Mouse (Mus musculus) spleen, adult 2 months (tissue): ENCODE data around the gene Prex1. TPM values are rescaled to one million over a fixed set of nuclear protein-coding genes. Genes with fewer than 3 reads are reported as not detected.
A peak's percentile ranks its signal among the peaks of the same experiment; 100 is the strongest.
"Not testable (repeated sequence)": the region's sequence is repeated elsewhere in the genome, so short reads cannot be mapped to it uniquely, and the experiment has no call there.

Experiments
- DNase-seq, 2 experiments: peaks; one replicate each; pipeline versions ENCODE4 v3.0.0 to v3.0.0-alpha.2; 2012 to 2021; ENCODE audit warnings: low spot score in 2 of 2, low read depth in 1 of 2
- H3K27ac ChIP-seq: fragments of 200-500 bp; 2 replicates; pipeline ENCODE4 v1.5.1; 2012; ENCODE audit warnings: low read length, inconsistent platforms; ENCODE audit not compliant: insufficient read depth
- H3K27me3 ChIP-seq: fragments of 200-500 bp; 2 replicates; pipeline ENCODE4 v1.6.1; 2012; ENCODE audit warnings: mild to moderate bottlenecking, moderate library complexity, low read length, inconsistent platforms; ENCODE audit not compliant: control insufficient read depth, insufficient read depth
- H3K36me3 ChIP-seq: fragments of 200-500 bp; 2 replicates; pipeline ENCODE4 v1.6.1; 2012; ENCODE audit warnings: mild to moderate bottlenecking, low read length, inconsistent platforms; ENCODE audit not compliant: control insufficient read depth, insufficient read depth
- H3K4me1 ChIP-seq: fragments of 200-500 bp; 2 replicates; pipeline ENCODE4 v1.6.1; 2011; ENCODE audit warnings: inconsistent platforms; ENCODE audit not compliant: control insufficient read depth, insufficient read depth, insufficient read length
- H3K4me3 ChIP-seq: fragments of 200-500 bp; 2 replicates; pipeline ENCODE4 v1.5.1; 2011; ENCODE audit warnings: mild to moderate bottlenecking, inconsistent platforms; ENCODE audit not compliant: insufficient read depth, insufficient read length; ENCODE audit errors: extremely low read depth
- CTCF ChIP-seq: fragments of 200-500 bp; IDR thresholded peaks from 2 replicates; pipeline ENCODE4 v1.5.1; 2011; ENCODE audit warnings: mild to moderate bottlenecking, inconsistent platforms; ENCODE audit not compliant: insufficient read depth, insufficient read length, insufficient replicate concordance; ENCODE audit errors: extremely low read depth
- POLR2A ChIP-seq: fragments of 200-500 bp; IDR thresholded peaks from 2 replicates; pipeline ENCODE4 v1.6.1; 2011; ENCODE audit warnings: low read depth, low read length, inconsistent platforms
- WGBS: fragments of 180-500 bp; shearing (Covaris S2); methylation state at CpG from one replicate; pipeline ENCODE4 v1.1.7; 2018; 5-methylcytosine and 5-hydroxymethylcytosine counted together
- polyA plus RNA-seq: library from polyadenylated mRNA; depleted of rRNA; stranded (reverse); fragments of >200 nt; gene quantifications from 2 replicates; pipeline ENCODE4 v1.2.3, GENCODE M21; 2012; rRNA removed

The Prex1 gene
- 123 and 154 TPM in 2 replicates for polyA plus RNA-seq

DNA sequence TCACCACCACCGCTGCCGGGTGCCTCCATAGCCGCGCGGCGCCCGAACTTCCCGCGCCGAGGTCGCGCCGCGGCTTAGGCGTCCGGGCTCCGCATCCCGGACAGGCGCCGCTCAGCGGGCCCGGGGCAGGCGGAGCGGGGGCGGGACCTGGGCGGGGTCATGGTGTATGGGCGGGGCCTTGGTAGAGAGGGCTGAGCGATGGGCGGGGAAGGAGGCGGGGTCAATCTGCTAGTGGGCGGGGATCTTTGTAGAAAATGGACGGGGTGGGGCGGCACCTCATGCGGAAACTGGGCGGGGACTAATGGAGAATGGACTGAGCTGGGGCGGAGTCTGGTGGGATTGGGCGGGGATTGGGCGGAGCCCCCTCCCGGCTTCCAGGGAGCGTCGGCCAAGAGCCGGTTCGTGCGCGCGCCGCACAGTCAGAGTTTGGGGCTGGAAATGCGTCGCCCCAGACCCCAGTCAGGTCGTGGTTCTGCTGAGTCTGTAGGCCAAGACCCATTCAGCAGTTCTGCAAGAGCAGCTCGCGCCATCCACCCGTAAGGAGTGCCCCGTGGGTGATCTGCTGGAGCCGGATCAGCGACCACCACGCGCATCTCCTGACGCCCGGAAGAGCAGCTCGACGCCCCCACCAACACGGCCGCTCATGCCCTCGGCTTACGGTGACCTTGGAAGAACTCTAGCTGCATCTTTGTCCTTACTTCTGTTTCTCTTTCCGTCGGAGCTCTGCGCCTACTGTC, at the start of gene Prex1:
TSS of gene Prex1 (minus strand) at position 143 of the 737 bp plus-strand sequence.
- Histone ChIP-seq H3K27me3 (no peaks in the 10 kb centered on the region), H3K27ac (peak within 1 kb of the TSS; percentile 74), H3K4me1 (peaks cover 37% of the 10 kb centered on the region; the same call in 1 of the 2 replicates), H3K4me3 (peak within 1 kb of the TSS; percentile 77), H3K36me3 (no peaks in the 10 kb centered on the region)
- DNase-seq = peak; percentile 89 to 99
- 1% methylated on average over 66 of the region's 69 CpGs for WGBS
- TF ChIP-seq POLR2A = peak; percentile 65
- no peak for TF ChIP-seq CTCF

DNA sequence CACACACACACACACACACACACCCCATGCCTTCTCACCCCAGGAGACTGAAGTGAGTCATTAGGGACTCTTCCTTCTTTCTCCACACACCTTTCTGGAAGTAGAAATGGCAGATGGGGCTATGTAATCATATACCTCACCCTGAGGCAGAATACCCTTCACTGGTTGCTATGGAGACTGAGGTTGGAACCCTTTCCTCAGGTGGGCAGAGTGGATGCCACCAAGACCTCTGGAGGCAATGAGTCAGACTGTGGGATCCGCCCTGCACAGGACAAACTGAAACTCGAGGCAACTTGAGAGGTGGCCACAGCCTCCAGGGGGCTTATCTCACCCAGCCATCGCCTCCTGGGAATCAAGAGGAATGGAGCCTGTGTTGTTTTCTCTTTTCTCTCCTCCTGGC, 44.3 kb upstream of the Prex1 start:
- no peaks in the 10 kb centered on the region for H3K36me3 ChIP-seq
- peaks cover 3% of the 10 kb centered on the region; the same call in 1 of the 2 replicates for H3K4me1 ChIP-seq
- H3K27ac ChIP-seq = no peak overlapping the region
- no peak overlapping the region for H3K4me3 ChIP-seq
- no peaks in the 10 kb centered on the region for H3K27me3 ChIP-seq
- 28% methylated on average over 3 of the region's 3 CpGs for WGBS
- TF ChIP-seq POLR2A (no peak), CTCF (no peak)
- DNase-seq = no peak

DNA sequence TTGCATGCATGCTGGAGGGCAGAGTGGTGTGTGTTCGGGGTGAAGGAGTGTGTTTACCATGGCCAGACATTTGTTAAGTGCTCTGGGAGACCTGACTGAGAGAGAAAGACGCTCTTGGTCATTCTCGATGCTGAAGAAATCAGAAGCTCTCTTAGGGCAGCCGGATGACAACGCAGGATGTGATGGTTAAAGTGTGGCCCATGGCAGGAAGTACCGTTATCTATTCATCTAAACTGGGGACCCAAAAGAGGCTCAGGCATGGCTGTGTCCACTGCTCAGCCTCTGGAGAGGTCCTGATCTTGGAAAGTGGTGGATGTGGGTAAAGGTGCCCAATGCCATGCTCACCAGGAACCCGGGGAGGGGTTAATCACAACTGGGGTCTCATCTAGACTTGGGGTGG, 41.1 kb upstream of the Prex1 start:
- no peaks in the 10 kb centered on the region for H3K27me3 ChIP-seq
- TF ChIP-seq POLR2A = no peak
- no peak overlapping the region for H3K4me3 ChIP-seq
- no peaks in the 10 kb centered on the region for H3K36me3 ChIP-seq
- 34% methylated on average over 7 of the region's 7 CpGs for WGBS
- peaks cover 3% of the 10 kb centered on the region; the same call in 1 of the 2 replicates for H3K4me1 ChIP-seq
- no peak overlapping the region for H3K27ac ChIP-seq
- DNase-seq = no peak

DNA sequence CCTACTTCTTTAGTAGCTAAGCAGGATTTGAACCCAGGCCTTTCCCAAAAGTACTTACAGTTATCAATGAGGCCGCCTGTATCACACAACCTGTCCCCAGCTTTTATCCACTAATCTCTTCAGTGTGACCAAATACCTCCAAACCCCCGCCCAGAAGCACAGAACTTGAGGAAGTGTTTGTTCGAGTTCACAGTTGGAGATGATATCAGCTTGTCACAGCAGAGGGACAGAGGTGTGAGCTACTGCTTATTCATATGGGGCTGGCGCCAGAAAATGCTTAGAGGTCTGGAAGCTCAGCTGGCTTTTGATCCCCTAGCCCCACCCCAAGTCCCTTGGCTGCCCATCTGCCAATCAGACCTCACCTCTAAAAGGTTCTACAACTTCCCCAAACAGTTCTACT, 40.6 kb upstream of the Prex1 start:
- Histone ChIP-seq H3K4me1 (peaks cover 3% of the 10 kb centered on the region; the same call in 1 of the 2 replicates), H3K4me3 (no peak overlapping the region), H3K36me3 (no peaks in the 10 kb centered on the region), H3K27ac (no peak overlapping the region), H3K27me3 (no peaks in the 10 kb centered on the region)
- 45% methylated on average over 4 of the region's 4 CpGs for WGBS
- TF ChIP-seq POLR2A (no peak), CTCF (no peak)
- DNase-seq = no peak

DNA sequence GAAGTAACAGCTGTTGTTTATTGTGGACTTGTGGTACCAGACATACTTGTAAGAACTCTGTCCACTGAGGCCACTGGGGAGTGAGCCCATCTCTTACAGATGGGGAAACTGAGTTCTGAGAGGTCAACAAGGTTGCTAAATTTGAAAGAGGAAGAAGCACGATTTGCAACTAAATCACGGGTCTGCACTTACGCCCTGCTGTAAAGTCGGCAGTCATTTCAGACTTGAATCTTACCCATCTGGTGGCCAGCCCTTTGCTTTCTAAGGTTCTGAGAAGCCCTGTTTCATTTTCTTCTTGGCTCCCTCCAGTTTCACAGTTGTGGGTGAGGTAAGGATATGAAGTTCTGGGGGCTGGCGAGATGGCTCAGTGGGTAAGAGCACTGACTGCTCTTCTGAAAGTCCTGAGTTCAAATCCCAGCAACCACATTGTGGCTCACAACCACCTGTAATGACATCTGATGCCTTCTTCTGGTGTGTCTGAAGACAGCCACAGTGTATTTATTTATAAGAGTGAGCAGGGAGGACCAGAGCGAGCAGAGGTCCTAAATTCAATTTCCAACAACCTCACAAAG, 37.1 kb upstream of the Prex1 start:
- Histone ChIP-seq H3K36me3 (no peaks in the 10 kb centered on the region), H3K4me1 (peaks cover 10% of the 10 kb centered on the region; the same call in 1 of the 2 replicates), H3K27me3 (no peaks in the 10 kb centered on the region), H3K27ac (no peak overlapping the region), H3K4me3 (no peak overlapping the region)
- no peak for TF ChIP-seq POLR2A
- no peak for TF ChIP-seq CTCF
- 51% methylated on average over 6 of the region's 6 CpGs for WGBS
- no peak for DNase-seq

DNA sequence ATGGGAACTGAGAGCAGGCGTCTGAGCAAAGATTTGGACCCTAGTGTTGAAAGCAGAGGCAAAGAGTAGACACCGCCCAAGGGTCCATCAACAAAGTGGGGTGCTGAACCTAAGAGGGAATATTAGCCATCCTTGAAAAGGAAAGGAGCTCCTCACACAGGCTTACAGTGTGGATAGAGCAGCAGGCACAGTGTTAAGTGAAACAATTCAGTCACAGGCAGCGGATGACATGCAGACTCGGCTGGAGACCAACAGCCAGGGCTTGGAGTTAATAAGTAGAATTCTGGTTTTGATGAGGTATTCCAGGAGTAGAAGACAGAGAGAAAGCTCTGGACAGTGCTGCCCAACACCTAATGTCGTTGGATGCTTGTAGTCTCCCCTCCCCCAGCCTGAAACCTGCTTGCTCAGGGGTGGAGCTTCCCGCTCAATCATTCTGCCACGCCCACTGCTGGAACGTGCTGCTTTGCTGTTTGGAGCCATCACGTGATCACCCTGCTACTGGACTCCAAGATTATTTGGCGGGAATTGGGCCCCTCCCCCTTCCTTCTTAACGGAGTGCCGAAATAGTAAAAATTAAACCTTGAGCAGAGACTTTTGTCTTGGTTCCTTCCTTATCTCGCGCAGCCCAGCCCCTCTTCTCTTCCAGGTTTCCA, 32.8 kb upstream of the Prex1 start:
- H3K27me3 ChIP-seq = not testable (repeated sequence)

More for the DNA sequence above, 32.8 kb upstream of the Prex1 start:
- peaks cover 13% of the 10 kb centered on the region; the same call in 1 of the 2 replicates for H3K4me1 ChIP-seq
- not testable (repeated sequence) for H3K36me3 ChIP-seq, DNase-seq, H3K4me3 ChIP-seq, H3K27ac ChIP-seq
- 20% methylated on average over 14 of the region's 14 CpGs for WGBS
